Mouse (Mus musculus) embryonic facial prominence, embryonic 15.5 days (tissue): Measurements from ENCODE around the gene Dctd. TPM values are rescaled to one million over a fixed set of nuclear protein-coding genes. Genes with fewer than 3 reads are reported as not detected.
A peak's percentile ranks its signal among the peaks of the same experiment; 100 is the strongest.
"Not testable (repeated sequence)": the region's sequence is repeated elsewhere in the genome, so short reads cannot be mapped to it uniquely, and the experiment has no call there.

ENCODE experiments used
- ATAC-seq: fragments of 200-750 bp; cut with Nextera tagmentation; 2 replicates; pipeline ENCODE4 v1.8.0; 2017; ENCODE audit warnings: low read depth, moderate TSS enrichment; ENCODE audit not compliant: insufficient number of reproducible peaks, low FRiP score, low TSS enrichment
- H3K27ac ChIP-seq: fragments of 300-500 bp; sonication (generic); replicated peaks from 2 replicates; pipeline ENCODE4 v1.5.1; 2015; ENCODE audit warnings: mild to moderate bottlenecking, inconsistent platforms
- H3K27me3 ChIP-seq: fragments of 300-500 bp; sonication (generic); 2 replicates; pipeline ENCODE4 v1.6.1; 2015; ENCODE audit warnings: inconsistent platforms
- H3K36me3 ChIP-seq: fragments of 300-500 bp; sonication (generic); 2 replicates; pipeline ENCODE4 v1.6.1; 2015; ENCODE audit warnings: mild to moderate bottlenecking, inconsistent platforms
- H3K4me1 ChIP-seq: fragments of 300-500 bp; sonication (generic); 2 replicates; pipeline ENCODE4 v1.6.1; 2015; ENCODE audit warnings: inconsistent platforms
- H3K4me2 ChIP-seq: fragments of 300-500 bp; sonication (generic); replicated peaks from 2 replicates; pipeline ENCODE4 v1.6.1; 2015; ENCODE audit warnings: mild to moderate bottlenecking, inconsistent platforms
- H3K4me3 ChIP-seq: fragments of 300-500 bp; sonication (generic); replicated peaks from 2 replicates; pipeline ENCODE4 v1.5.1; 2015; ENCODE audit warnings: mild to moderate bottlenecking, inconsistent platforms
- H3K9ac ChIP-seq: fragments of 300-500 bp; sonication (generic); 2 replicates; pipeline ENCODE4 v1.6.1; 2015; ENCODE audit warnings: inconsistent platforms
- H3K9me3 ChIP-seq: fragments of 300-500 bp; sonication (generic); replicated peaks from 2 replicates; pipeline ENCODE4 v1.6.1; 2016; ENCODE audit warnings: inconsistent platforms
- WGBS: fragments of 180-500 bp; shearing (Covaris S2); methylation state at CpG from one replicate; pipeline ENCODE4 v1.1.7; 2015; 5-methylcytosine and 5-hydroxymethylcytosine counted together
- polyA plus RNA-seq: library from polyadenylated mRNA; unstranded; fragments of >200 nt; fragmentation: Nextera tagmentation; extraction: Ambion mirVana; gene quantifications from 2 replicates; pipeline ENCODE4 v1.2.1, GENCODE M21; 2015

Dctd gene
- polyA plus RNA-seq, 1 experiment from 2014 or later, result 24.9 TPM

GRCm38 (mm10) chr8:48146449-48146848 lies 47.6 kb downstream of the Dctd start:
- no peak overlapping the region for H3K4me3 ChIP-seq
- no peaks in the 10 kb centered on the region for H3K27me3 ChIP-seq
- ATAC-seq, result no peak
- H3K4me2 ChIP-seq, result no peak overlapping the region
- H3K27ac ChIP-seq, result no peak overlapping the region
- H3K9ac ChIP-seq, result no peak overlapping the region
- no peaks in the 10 kb centered on the region for H3K36me3 ChIP-seq
- H3K9me3 ChIP-seq, result 0 out of 2 replicates have a peak, but pooled peaks cover 4% of the 10 kb centered on the region
- 62% methylated on average over 10 of the region's 10 CpGs for WGBS
- 0 out of 2 replicates have a peak, but pooled peaks cover 8% of the 10 kb centered on the region for H3K4me1 ChIP-seq

GRCm38 (mm10) chr8:48152062-48152738 lies 53.3 kb downstream of the Dctd start:
- H3K9me3 ChIP-seq, result 0 out of 2 replicates have a peak, but pooled peaks cover 4% of the 10 kb centered on the region
- no peak overlapping the region for H3K27ac ChIP-seq
- no peak overlapping the region for H3K9ac ChIP-seq
- 0 out of 2 replicates have a peak overlapping the region, but pooled peaks have one; percentile 8 for H3K4me2 ChIP-seq
- 27% methylated on average over 19 of the region's 19 CpGs for WGBS
- H3K27me3 ChIP-seq, result no peaks in the 10 kb centered on the region
- ATAC-seq, result peak; percentile 69; the same call in 1 of the 2 replicates
- no peak overlapping the region for H3K4me3 ChIP-seq
- peaks cover 20% of the 10 kb centered on the region for H3K4me1 ChIP-seq
- no peaks in the 10 kb centered on the region for H3K36me3 ChIP-seq

GRCm38 (mm10) chr8:48153360-48154121 lies 54.6 kb downstream of the Dctd start:
- peak overlapping the region; percentile 40 for H3K4me2 ChIP-seq
- H3K9ac ChIP-seq, result no peak overlapping the region
- peak; percentile 78; the same call in 1 of the 2 replicates for ATAC-seq
- H3K36me3 ChIP-seq, result no peaks in the 10 kb centered on the region
- peaks cover 20% of the 10 kb centered on the region for H3K4me1 ChIP-seq
- 0 out of 2 replicates have a peak, but pooled peaks cover 4% of the 10 kb centered on the region for H3K9me3 ChIP-seq
- peak overlapping the region; percentile 19; the same call in 1 of the 2 replicates for H3K27ac ChIP-seq
- H3K27me3 ChIP-seq, result no peaks in the 10 kb centered on the region
- H3K4me3 ChIP-seq, result peak overlapping the region; percentile 13; the same call in 1 of the 2 replicates
- WGBS, result 16% methylated on average over 15 of the region's 15 CpGs

GRCm38 (mm10) chr8:48157718-48158117 lies 58.8 kb downstream of the Dctd start:
- no peak overlapping the region for H3K4me2 ChIP-seq
- WGBS, result 59% methylated on average over 10 of the region's 10 CpGs
- H3K27me3 ChIP-seq, result no peaks in the 10 kb centered on the region
- H3K36me3 ChIP-seq, result no peaks in the 10 kb centered on the region
- ATAC-seq, result no peak
- H3K9ac ChIP-seq, result no peak overlapping the region
- no peak overlapping the region for H3K4me3 ChIP-seq
- H3K9me3 ChIP-seq, result no peaks in the 10 kb centered on the region
- peaks cover 14% of the 10 kb centered on the region for H3K4me1 ChIP-seq
- no peak overlapping the region for H3K27ac ChIP-seq

- Histone ChIP-seq H3K27me3 (no peaks in the 10 kb centered on the region), H3K4me1 (peaks cover 4% of the 10 kb centered on the region), H3K4me3 (no peak overlapping the region), H3K4me2 (no peak overlapping the region), H3K9me3 (no peaks in the 10 kb centered on the region), H3K36me3 (no peaks in the 10 kb centered on the region), H3K9ac (no peak overlapping the region), H3K27ac (no peak overlapping the region)
- WGBS, result 50% methylated on average over 15 of the region's 15 CpGs
- no peak for ATAC-seq
Measured at GRCm38 (mm10) chr8:48158560-48159217, 59.8 kb downstream of the Dctd start.

GRCm38 (mm10) chr8:48177406-48177805 lies 78.5 kb downstream of the Dctd start:
- Histone ChIP-seq H3K27ac (no peak overlapping the region), H3K9ac (no peak overlapping the region), H3K4me1 (no peaks in the 10 kb centered on the region), H3K27me3 (no peaks in the 10 kb centered on the region), H3K36me3 (no peaks in the 10 kb centered on the region), H3K4me3 (no peak overlapping the region), H3K4me2 (no peak overlapping the region), H3K9me3 (no peaks in the 10 kb centered on the region)
- ATAC-seq, result no peak
- WGBS, result 80% methylated on average over 4 of the region's 4 CpGs

GRCm38 (mm10) chr8:48177876-48178275 lies 79.0 kb downstream of the Dctd start:
- Histone ChIP-seq H3K4me3 (no peak overlapping the region), H3K9me3 (no peaks in the 10 kb centered on the region), H3K4me2 (no peak overlapping the region), H3K27ac (no peak overlapping the region), H3K9ac (no peak overlapping the region), H3K27me3 (no peaks in the 10 kb centered on the region), H3K36me3 (no peaks in the 10 kb centered on the region), H3K4me1 (no peaks in the 10 kb centered on the region)
- ATAC-seq, result no peak
- WGBS, result 91% methylated on average over 1 of the region's 1 CpGs

- Histone ChIP-seq H3K27me3 (no peaks in the 10 kb centered on the region), H3K27ac (no peak overlapping the region), H3K4me2 (no peak overlapping the region), H3K9me3 (no peaks in the 10 kb centered on the region), H3K9ac (no peak overlapping the region), H3K36me3 (no peaks in the 10 kb centered on the region), H3K4me1 (no peaks in the 10 kb centered on the region), H3K4me3 (no peak overlapping the region)
- no peak for ATAC-seq
- 51% methylated on average over 4 of the region's 4 CpGs for WGBS
Measured at GRCm38 (mm10) chr8:48178993-48179392, 80.1 kb downstream of the Dctd start.

- not testable (repeated sequence) for H3K36me3 ChIP-seq, H3K4me2 ChIP-seq, H3K27ac ChIP-seq, H3K4me1 ChIP-seq, H3K27me3 ChIP-seq, ATAC-seq, H3K4me3 ChIP-seq, H3K9ac ChIP-seq, H3K9me3 ChIP-seq
- 94% methylated on average over 9 of the region's 9 CpGs for WGBS
Measured at GRCm38 (mm10) chr8:48180146-48180545, 81.3 kb downstream of the Dctd start.

- H3K4me2 ChIP-seq, result no peak overlapping the region
- ATAC-seq, result no peak; the same call in 1 of the 2 replicates
- no peaks in the 10 kb centered on the region for H3K36me3 ChIP-seq
- H3K9me3 ChIP-seq, result no peaks in the 10 kb centered on the region
- H3K27ac ChIP-seq, result no peak overlapping the region
- no peaks in the 10 kb centered on the region for H3K4me1 ChIP-seq
- 94% methylated on average over 3 of the region's 3 CpGs for WGBS
- H3K27me3 ChIP-seq, result no peaks in the 10 kb centered on the region
- no peak overlapping the region for H3K4me3 ChIP-seq
- no peak overlapping the region for H3K9ac ChIP-seq
Measured at GRCm38 (mm10) chr8:48181000-48181399, 82.1 kb downstream of the Dctd start.

- Histone ChIP-seq H3K4me1 (no peaks in the 10 kb centered on the region), H3K4me2 (no peak overlapping the region), H3K9me3 (no peaks in the 10 kb centered on the region), H3K27ac (no peak overlapping the region), H3K4me3 (no peak overlapping the region), H3K36me3 (no peaks in the 10 kb centered on the region), H3K9ac (no peak overlapping the region), H3K27me3 (no peaks in the 10 kb centered on the region)
- 79% methylated on average over 7 of the region's 7 CpGs for WGBS
- ATAC-seq, result no peak
Measured at GRCm38 (mm10) chr8:48183758-48184157, 84.9 kb downstream of the Dctd start.
